Mouse (Mus musculus) adrenal gland, adult 10 weeks (tissue): ENCODE data around the gene Hes2. TPM values are rescaled to one million over a fixed set of nuclear protein-coding genes. Genes with fewer than 3 reads are reported as not detected.

Experiments used
- polyA plus RNA-seq: library from polyadenylated mRNA; stranded (reverse); fragments of 350-450 nt; fragmentation: Illumina TruSeq; extraction: RNeasy Lipid Tissue Mini Kit (QIAGEN cat#74804); gene quantifications from one replicate; pipeline ENCODE4 v1.2.3, GENCODE M21; 2014; ENCODE audit warnings: low read depth, low replicate concordance

The Hes2 gene
- not detected for polyA plus RNA-seq

DNA sequence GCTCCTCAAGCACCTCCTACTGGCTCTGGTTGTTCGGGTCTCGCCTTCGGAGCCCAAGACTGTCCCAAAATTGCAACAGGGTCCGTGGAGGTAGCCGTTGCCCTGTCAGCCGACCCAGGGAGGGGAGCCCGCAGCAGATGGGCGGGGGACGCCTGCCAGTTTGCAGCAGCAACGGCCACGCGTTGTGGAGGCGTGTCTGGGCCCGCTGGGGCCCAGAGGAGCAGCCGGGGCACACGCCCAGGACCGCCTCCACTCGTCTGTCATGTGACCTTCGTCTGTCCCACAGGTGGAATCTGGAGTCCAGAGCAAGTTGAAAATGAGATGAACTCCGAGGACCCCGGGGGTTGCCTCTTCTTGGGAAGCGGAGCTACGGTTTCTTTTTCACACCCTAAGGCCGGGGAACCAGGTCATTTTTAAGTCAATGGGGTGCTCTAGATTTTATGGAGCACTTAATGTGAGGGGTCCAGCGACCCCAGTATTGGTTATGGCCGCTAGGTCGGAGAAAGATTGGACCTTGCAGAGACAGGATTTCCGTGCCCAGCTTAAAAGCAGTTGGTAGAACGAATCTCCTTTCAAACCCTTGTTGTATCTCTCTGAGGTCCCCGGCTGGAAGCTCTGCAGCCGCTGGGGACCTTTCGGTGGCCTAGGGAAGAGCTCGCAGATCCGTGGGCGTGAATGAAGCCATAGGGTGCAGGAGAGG, at the start of gene Hes2:
Gene Hes2 (plus strand): TSS at position 283 of the 700 bp plus-strand sequence.

DNA sequence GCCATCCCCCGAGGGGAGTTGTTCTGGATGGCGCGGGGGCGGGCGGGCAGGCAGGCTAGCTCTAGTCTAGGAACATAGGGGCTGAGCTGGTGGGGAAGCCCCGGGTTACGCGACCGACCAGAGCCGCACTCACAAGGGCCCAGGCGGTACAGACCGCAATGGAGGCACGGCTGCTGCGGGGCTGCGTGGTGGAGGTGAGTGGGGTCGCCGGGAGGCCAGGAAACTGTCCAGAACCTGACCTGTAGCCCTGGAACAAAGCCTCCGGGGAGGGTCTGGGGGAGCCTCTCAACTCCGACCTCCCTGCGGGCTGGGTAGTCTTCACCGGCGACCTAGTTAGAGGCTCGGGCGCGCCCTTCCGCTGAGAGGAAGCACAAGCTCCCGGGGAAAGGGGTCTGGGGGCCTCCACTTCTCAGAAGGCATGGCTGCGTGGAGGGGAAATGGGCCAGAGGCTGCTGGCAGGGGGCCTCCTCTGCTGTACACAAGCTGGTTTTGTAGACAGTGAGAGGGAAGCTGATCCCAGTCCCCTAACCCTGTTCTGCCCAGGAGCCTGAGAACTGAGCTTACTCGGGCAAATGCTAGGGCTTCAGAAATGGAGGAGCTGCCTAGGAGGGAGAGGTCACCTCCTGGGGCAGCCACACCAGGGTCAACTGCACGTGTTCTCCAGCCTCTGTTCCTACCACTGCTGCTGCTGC, 42.6 kb upstream of the Hes2 start, which contains the start of gene Tnfrsf25:
Gene Tnfrsf25 (plus strand): TSS at position 14 of the 692 bp plus-strand sequence.

DNA sequence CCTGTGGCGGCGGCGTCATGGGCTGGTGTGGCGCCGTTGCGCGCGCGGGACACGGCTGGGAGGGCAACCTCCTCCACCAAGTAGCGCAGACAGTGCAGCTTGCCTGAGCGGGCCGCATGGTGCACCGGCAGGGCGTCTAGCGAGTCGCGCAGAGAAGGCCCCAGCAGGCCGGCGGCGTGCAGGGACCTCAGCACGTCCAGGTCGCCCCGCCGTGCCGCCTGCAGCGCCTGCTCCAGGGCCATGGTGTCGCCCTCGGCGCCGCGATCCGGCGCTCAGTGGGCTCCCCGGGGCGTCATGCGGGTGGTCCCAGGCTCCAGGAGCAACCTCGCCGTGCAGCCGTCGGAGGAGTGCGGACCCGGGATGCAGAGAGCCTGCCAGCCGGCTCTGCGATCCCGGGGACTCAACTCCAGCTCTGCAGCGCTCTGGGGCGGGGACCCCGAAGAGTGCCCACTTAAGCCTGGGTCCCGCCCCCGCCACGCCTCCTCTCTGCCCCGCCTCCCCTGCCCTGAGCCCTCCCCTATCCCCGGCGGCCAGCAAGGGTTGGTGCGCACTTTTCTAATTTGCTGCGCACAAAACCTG, 6.6 kb upstream of the Hes2 start, which contains the start of gene Espn:
Gene Espn (minus strand): TSS at position 406 of the 579 bp plus-strand sequence.

DNA sequence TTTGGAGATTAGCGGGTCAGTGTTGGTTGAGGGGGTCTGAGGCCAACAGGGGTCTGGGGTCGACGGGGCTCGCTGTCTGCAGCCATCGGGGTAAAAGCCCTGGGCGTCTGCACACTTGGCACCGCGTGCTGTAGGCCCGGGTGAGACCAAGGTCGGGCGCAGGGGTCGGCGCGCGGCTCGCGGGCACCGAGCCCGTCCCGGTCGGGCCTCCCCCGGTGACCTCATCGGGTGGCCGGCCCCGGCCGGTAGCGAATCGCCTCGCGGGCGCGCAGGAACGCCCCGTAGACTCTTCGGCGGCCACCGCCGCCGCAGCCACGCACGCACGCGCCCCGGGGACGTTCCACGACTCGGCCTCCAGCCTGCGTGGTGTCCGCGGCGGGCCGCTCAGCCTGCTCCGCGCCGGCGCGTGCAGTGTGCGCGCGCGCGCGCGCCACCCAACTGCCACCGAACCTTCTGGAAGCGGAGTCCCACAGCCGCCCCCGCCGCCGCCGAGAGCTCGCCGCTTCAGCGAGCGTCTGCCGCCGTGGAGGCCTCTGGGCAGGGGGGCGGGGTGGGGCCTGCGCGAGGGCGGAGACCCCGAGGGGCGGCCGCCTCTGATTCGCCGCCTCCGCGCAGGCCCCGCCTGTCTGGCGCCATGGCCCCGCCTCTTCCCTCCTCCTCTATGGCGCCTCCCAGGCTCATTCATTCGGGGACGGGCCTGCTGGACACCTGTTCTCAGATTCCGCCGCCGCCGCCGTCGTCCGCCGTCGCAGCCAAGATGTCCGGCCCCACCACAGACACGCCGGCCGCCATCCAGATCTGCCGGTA, 19.1 kb downstream of the Hes2 start, which contains the start of gene Acot7:
Gene Acot7 (plus strand): TSS at position 598 of the 807 bp plus-strand sequence.

Other genes with a start within 250 kb of the Hes2 start
- 58.1 TPM for gene Dnajc11, start 225.2 kb upstream of the Hes2 start, polyA plus RNA-seq
- gene Thap3, start 169.9 kb upstream of the Hes2 start, polyA plus RNA-seq = not detected
- 11.3 TPM for gene Phf13, start 162.6 kb upstream of the Hes2 start, polyA plus RNA-seq
- 3.7 TPM for gene Klhl21, start 150.1 kb upstream of the Hes2 start, polyA plus RNA-seq
- 1.7 TPM for gene Zbtb48, start 131.2 kb upstream of the Hes2 start, polyA plus RNA-seq
- gene Tas1r1, start 120.3 kb upstream of the Hes2 start, polyA plus RNA-seq = not detected
- 22.7 TPM for gene Nol9, start 119.5 kb upstream of the Hes2 start, polyA plus RNA-seq
- not detected for gene Plekhg5, start 86.4 kb upstream of the Hes2 start, polyA plus RNA-seq
- gene Tnfrsf25, start 42.9 kb upstream of the Hes2 start, polyA plus RNA-seq = not detected
- gene Espn, start 6.5 kb upstream of the Hes2 start, polyA plus RNA-seq = not detected
- 1.2 TPM for gene Acot7, start 19.3 kb downstream of the Hes2 start, polyA plus RNA-seq
- 1.1 TPM for gene Gpr153, start 115.4 kb downstream of the Hes2 start, polyA plus RNA-seq
- not detected for gene Hes3, start 132.8 kb downstream of the Hes2 start, polyA plus RNA-seq
- 12.9 TPM for gene Icmt, start 138.4 kb downstream of the Hes2 start, polyA plus RNA-seq
- gene Rnf207, start 160.1 kb downstream of the Hes2 start, polyA plus RNA-seq = not detected
- 314 TPM for gene Rpl22, start 166.9 kb downstream of the Hes2 start, polyA plus RNA-seq
- gene Chd5, start 179.8 kb downstream of the Hes2 start, polyA plus RNA-seq = 0.41 TPM